Mouse (Mus musculus): ENCODE data around the gene Xpr1.

GRCm38 (mm10) chr1:155232786-155233185 is 184.4 kb downstream of the Xpr1 start:
- TF ChIP-seq GATA1 (IDR thresholded peaks at IDR 0.05; ENCODE audit: borderline replicate concordance, low read length) (no peak), CTCF (IDR thresholded peaks at IDR 0.05; ENCODE audit: low read depth, low read length) (no peak), TAL1 (conservative IDR thresholded peaks at IDR 0.05; ENCODE audit: low read depth, low read length) (no peak), GATA2 (IDR thresholded peaks at IDR 0.05; ENCODE audit: borderline replicate concordance, low read depth, low read length) (no peak)
